Mouse (Mus musculus) CD4-positive, CD25-positive, alpha-beta regulatory T cell, adult 4 months (primary cell): ENCODE results near the gene Hnrnpc. TPM values are rescaled to one million over a fixed set of nuclear protein-coding genes. Genes with fewer than 3 reads are reported as not detected.

ENCODE experiments used
- polyA plus RNA-seq, 2 experiments: library from polyadenylated mRNA; unstranded; fragments of 100-300 nt; shearing (Covaris generic); gene quantifications; one replicate each; pipeline ENCODE4 v1.2.1; 2017

Gene Hnrnpc
- polyA plus RNA-seq, 2 experiments from 2014 or later, result 463 to 514 TPM

Other genes with a start within 250 kb of the Hnrnpc start
- gene Mettl17, start 219.2 kb downstream of the Hnrnpc start, polyA plus RNA-seq, result 10 to 100 TPM; 55.1 to 85.6 TPM
- under 1 TPM; 0.39 to 0.71 TPM for gene Slc39a2, start 211.1 kb downstream of the Hnrnpc start, polyA plus RNA-seq
- 10 to 100 TPM; 25.0 to 38.1 TPM for gene Ndrg2, start 189.9 kb downstream of the Hnrnpc start, polyA plus RNA-seq
- not detected for gene Tppp2, start 185.6 kb downstream of the Hnrnpc start, polyA plus RNA-seq
- gene Rnase13, start 181.3 kb downstream of the Hnrnpc start, polyA plus RNA-seq, result not detected
- gene Arhgef40, start 119.3 kb downstream of the Hnrnpc start, polyA plus RNA-seq, result under 1 TPM in 1 of 2 experiments, not detected in 1; 0.70 TPM
- under 1 TPM in 1 of 2 experiments, not detected in 1; 0.63 TPM for gene Tmem253, start 88.4 kb downstream of the Hnrnpc start, polyA plus RNA-seq
- gene Zfp219, start 83.3 kb downstream of the Hnrnpc start, polyA plus RNA-seq, result 1 to 10 TPM; 1.6 to 2.3 TPM
- gene Olfr221, start 61.6 kb downstream of the Hnrnpc start, polyA plus RNA-seq, result not detected
- 10 to 100 TPM; 78.7 to 78.9 TPM for gene Rpgrip1, start 6.7 kb upstream of the Hnrnpc start, polyA plus RNA-seq
- 10 to 100 TPM; 37.9 to 39.5 TPM for gene Supt16, start 93.4 kb upstream of the Hnrnpc start, polyA plus RNA-seq
- 10 to 100 TPM; 76.7 to 83.0 TPM for gene Chd8, start 153.8 kb upstream of the Hnrnpc start, polyA plus RNA-seq
- 10 to 100 TPM; 67.6 to 86.8 TPM for gene Tox4, start 175.1 kb upstream of the Hnrnpc start, polyA plus RNA-seq
- 10 to 100 TPM; 17.0 to 25.5 TPM for gene Rab2b, start 175.5 kb upstream of the Hnrnpc start, polyA plus RNA-seq
- 10 to 100 TPM; 48.2 to 65.2 TPM for gene Mettl3, start 201.1 kb upstream of the Hnrnpc start, polyA plus RNA-seq
- 1 to 10 TPM; 2.2 to 5.6 TPM for gene Sall2, start 224.7 kb upstream of the Hnrnpc start, polyA plus RNA-seq